Mouse (Mus musculus): Measurements from ENCODE around the gene Cnst. TPM values are rescaled to one million over a fixed set of nuclear protein-coding genes. Genes with fewer than 3 reads are reported as not detected.

Gene Cnst
- polyA plus RNA-seq, 1 experiment from 2014 or later, result 27.5 TPM

DNA sequence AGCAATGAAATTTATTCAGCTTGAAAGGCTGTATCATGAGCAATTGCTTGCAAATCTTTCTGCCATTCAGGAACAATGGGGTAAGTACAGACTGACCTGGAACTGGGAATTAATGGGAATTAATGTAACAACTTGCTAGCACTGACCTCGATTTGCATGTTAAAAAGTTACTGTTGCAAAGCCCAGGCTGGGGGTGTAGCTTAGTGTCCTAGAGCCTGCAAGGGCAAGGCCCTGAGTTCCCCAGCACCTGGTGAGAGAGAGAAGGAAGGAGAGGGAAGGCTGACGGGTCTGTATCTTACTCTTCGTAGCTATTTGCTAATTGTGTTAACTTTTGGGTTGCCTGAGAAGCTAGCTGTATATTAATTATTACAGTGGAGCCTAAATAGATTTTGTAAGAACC, 58.4 kb downstream of the Cnst start:
- WGBS, result 51% methylated on average over 3 of the region's 3 CpGs

DNA sequence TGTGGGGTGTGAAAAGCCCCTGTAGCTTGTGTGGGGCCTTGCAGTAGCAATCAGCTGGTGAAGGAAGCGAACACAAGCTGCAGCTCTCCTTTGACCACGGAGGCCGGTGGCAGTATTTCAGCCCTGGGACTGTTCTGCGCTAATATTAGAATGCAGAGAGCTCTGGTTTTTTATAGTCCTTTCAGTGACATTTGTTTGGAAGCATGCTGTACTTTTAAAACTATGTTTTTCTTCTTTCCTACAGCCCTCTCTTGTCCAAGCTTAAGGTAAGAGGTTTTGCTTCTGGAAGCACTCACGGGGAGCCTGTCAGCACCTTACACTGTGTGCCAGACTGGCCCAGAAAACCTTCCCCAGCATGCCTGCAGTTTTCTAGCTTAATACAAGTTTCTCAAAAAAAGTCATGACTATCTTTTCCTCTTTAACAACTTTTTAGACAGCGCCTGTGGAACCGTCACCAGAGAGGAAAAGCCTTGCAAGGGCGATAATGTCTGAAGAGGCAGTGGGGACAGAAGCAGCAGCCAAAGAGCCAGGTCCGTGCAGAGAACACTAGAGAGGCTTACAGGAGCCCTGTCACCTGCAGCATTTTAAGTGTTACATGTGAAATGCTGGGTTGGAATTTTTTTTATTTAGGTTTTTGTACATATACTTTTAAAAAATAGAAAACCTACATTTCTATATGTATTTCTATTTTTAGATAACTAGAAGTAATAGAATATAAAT, 60.0 kb downstream of the Cnst start:
- WGBS, result 87% methylated on average over 9 of the region's 9 CpGs

More for the DNA sequence above, 58.4 kb downstream of the Cnst start:
- no peak for ATAC-seq (ENCODE audit: low read depth)
- Histone ChIP-seq H3K36me3 (ENCODE audit: control insufficient read depth, insufficient read depth, low read length) (0 out of 2 replicates have a peak, but pooled peaks cover 2% of the 10 kb centered on the region), H3K4me2 (ENCODE audit: low read depth, low read length) (no peak overlapping the region), H3K9me3 (ENCODE audit: control insufficient read depth, low read length) (no peaks in the 10 kb centered on the region), H3K27me3 (ENCODE audit: control insufficient read depth, insufficient read depth, low read length) (no peaks in the 10 kb centered on the region), H3K9ac (replicated peaks; ENCODE audit: low read depth, low read length) (no peak overlapping the region), H3K4me1 (ENCODE audit: control insufficient read depth, insufficient read depth, low read length) (no peaks in the 10 kb centered on the region), H3K27ac (ENCODE audit: low read depth, low read length) (no peak overlapping the region), H3K4me3 (ENCODE audit: low read depth, low read length) (no peak overlapping the region)

GRCm38 (mm10) chr1:179608521-179608920, 62.4 kb downstream of the Cnst start:
- H3K4me1 ChIP-seq (ENCODE audit: control insufficient read depth, insufficient read depth, low read length), result no peaks in the 10 kb centered on the region
- no peak overlapping the region for H3K4me3 ChIP-seq (ENCODE audit: low read depth, low read length)
- 95% methylated on average over 8 of the region's 8 CpGs for WGBS
- H3K4me2 ChIP-seq (ENCODE audit: low read depth, low read length), result no peak overlapping the region
- 0 out of 2 replicates have a peak, but pooled peaks cover 5% of the 10 kb centered on the region for H3K36me3 ChIP-seq (ENCODE audit: control insufficient read depth, insufficient read depth, low read length)
- H3K9ac ChIP-seq (replicated peaks; ENCODE audit: low read depth, low read length), result no peak overlapping the region
- H3K9me3 ChIP-seq (ENCODE audit: control insufficient read depth, low read length), result no peaks in the 10 kb centered on the region
- ATAC-seq (ENCODE audit: low read depth), result no peak
- no peak overlapping the region for H3K27ac ChIP-seq (ENCODE audit: low read depth, low read length)
- H3K27me3 ChIP-seq (ENCODE audit: control insufficient read depth, insufficient read depth, low read length), result no peaks in the 10 kb centered on the region

More for the DNA sequence above, 60.0 kb downstream of the Cnst start:
- Histone ChIP-seq H3K27ac (ENCODE audit: low read depth, low read length) (no peak overlapping the region), H3K4me3 (ENCODE audit: low read depth, low read length) (no peak overlapping the region), H3K36me3 (ENCODE audit: control insufficient read depth, insufficient read depth, low read length) (0 out of 2 replicates have a peak, but pooled peaks cover 5% of the 10 kb centered on the region), H3K27me3 (ENCODE audit: control insufficient read depth, insufficient read depth, low read length) (no peaks in the 10 kb centered on the region), H3K4me1 (ENCODE audit: control insufficient read depth, insufficient read depth, low read length) (no peaks in the 10 kb centered on the region), H3K4me2 (ENCODE audit: low read depth, low read length) (no peak overlapping the region), H3K9me3 (ENCODE audit: control insufficient read depth, low read length) (no peaks in the 10 kb centered on the region), H3K9ac (replicated peaks; ENCODE audit: low read depth, low read length) (no peak overlapping the region)
- ATAC-seq (ENCODE audit: low read depth), result no peak

DNA sequence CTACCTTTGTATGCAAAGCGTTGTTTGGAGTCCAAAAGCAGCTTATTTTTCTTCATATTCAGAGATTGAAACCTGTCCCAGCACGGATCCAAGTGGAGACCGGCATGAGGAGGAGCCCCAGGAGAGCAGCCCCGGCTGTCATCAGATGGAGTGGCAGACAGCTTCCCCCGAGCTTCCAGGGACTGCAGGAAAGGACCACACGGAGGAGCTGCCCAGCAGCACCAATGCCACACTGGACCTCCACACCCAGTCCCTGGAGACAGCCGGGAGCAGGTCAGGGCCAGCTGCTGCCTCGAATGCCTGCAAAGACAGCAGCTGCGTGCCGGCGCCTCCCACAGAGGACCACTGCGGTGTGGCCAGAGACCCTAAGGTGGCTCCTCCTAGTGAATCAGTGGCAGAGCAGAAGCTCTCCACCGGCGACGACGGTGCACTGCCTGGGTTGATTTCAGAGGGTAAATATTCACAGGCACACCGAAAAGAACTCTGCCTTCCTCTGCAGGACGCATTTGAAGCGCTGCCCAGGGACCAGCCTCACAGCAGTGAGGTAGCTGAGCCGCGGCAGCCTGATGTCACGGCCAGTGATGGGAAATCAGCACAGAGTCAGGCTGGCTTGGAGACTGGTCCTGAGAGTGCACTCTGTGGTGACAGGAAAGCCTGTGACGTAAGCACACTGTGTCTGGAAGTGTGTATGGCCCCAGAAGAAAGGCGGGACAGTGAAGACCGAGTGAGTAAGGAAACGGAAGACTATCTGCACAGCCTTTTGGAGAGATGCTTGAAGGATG, 63.7 kb downstream of the Cnst start:
- Histone ChIP-seq H3K4me1 (ENCODE audit: control insufficient read depth, insufficient read depth, low read length) (no peaks in the 10 kb centered on the region), H3K9ac (replicated peaks; ENCODE audit: low read depth, low read length) (no peak overlapping the region; the same call in 1 of the 2 replicates), H3K4me3 (ENCODE audit: low read depth, low read length) (no peak overlapping the region), H3K36me3 (ENCODE audit: control insufficient read depth, insufficient read depth, low read length) (0 out of 2 replicates have a peak, but pooled peaks cover 3% of the 10 kb centered on the region), H3K27ac (ENCODE audit: low read depth, low read length) (0 out of 2 replicates have a peak overlapping the region, but pooled peaks have one; percentile 44), H3K4me2 (ENCODE audit: low read depth, low read length) (no peak overlapping the region), H3K9me3 (ENCODE audit: control insufficient read depth, low read length) (no peaks in the 10 kb centered on the region), H3K27me3 (ENCODE audit: control insufficient read depth, insufficient read depth, low read length) (no peaks in the 10 kb centered on the region)
- peak; percentile 48; the same call in 1 of the 2 replicates for ATAC-seq (ENCODE audit: low read depth)
- WGBS, result 43% methylated on average over 26 of the region's 26 CpGs

- no peak for ATAC-seq (ENCODE audit: low read depth)
- Histone ChIP-seq H3K4me1 (ENCODE audit: control insufficient read depth, insufficient read depth, low read length) (no peaks in the 10 kb centered on the region), H3K9me3 (ENCODE audit: control insufficient read depth, low read length) (no peaks in the 10 kb centered on the region), H3K27ac (ENCODE audit: low read depth, low read length) (no peak overlapping the region), H3K27me3 (ENCODE audit: control insufficient read depth, insufficient read depth, low read length) (no peaks in the 10 kb centered on the region), H3K36me3 (ENCODE audit: control insufficient read depth, insufficient read depth, low read length) (0 out of 2 replicates have a peak, but pooled peaks cover 3% of the 10 kb centered on the region), H3K4me2 (ENCODE audit: low read depth, low read length) (no peak overlapping the region), H3K9ac (replicated peaks; ENCODE audit: low read depth, low read length) (no peak overlapping the region), H3K4me3 (ENCODE audit: low read depth, low read length) (no peak overlapping the region)
- WGBS, result 51% methylated on average over 5 of the region's 5 CpGs
Measured at GRCm38 (mm10) chr1:179611182-179611581, 65.0 kb downstream of the Cnst start.

GRCm38 (mm10) chr1:179612418-179612817, 66.2 kb downstream of the Cnst start:
- Histone ChIP-seq H3K27me3 (ENCODE audit: control insufficient read depth, insufficient read depth, low read length) (no peaks in the 10 kb centered on the region), H3K9me3 (ENCODE audit: control insufficient read depth, low read length) (no peaks in the 10 kb centered on the region), H3K27ac (ENCODE audit: low read depth, low read length) (no peak overlapping the region), H3K4me2 (ENCODE audit: low read depth, low read length) (no peak overlapping the region), H3K4me3 (ENCODE audit: low read depth, low read length) (no peak overlapping the region), H3K9ac (replicated peaks; ENCODE audit: low read depth, low read length) (no peak overlapping the region), H3K4me1 (ENCODE audit: control insufficient read depth, insufficient read depth, low read length) (no peaks in the 10 kb centered on the region), H3K36me3 (ENCODE audit: control insufficient read depth, insufficient read depth, low read length) (0 out of 2 replicates have a peak, but pooled peaks cover 3% of the 10 kb centered on the region)
- WGBS, result 61% methylated on average over 6 of the region's 6 CpGs
- ATAC-seq (ENCODE audit: low read depth), result no peak

DNA sequence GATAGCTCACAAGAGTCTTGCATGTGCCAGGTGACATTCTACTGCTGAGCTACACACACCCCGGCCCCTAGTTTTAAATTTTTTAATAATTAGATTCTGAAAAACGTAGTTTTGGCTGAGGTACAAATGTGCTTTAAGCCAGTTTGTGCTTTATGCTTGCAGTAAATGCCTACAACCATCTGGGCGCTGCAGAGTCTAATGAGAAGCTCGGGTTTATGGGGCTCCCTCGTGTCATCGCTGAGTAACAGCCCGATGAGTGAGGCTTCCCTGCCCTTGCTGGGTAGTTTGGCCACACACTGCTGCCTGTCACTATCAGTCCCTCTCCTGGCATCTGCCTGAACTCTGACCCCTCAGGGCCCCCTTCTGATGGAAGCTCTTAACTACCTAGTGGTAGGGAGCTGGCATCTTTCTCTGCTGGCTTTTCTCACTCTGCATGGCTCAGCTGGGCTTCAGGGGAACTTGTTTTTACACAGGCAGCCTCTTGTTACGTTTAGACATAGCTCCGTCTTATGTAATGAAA, 66.9 kb downstream of the Cnst start:
- Histone ChIP-seq H3K27ac (ENCODE audit: low read depth, low read length) (no peak overlapping the region), H3K27me3 (ENCODE audit: control insufficient read depth, insufficient read depth, low read length) (no peaks in the 10 kb centered on the region), H3K4me3 (ENCODE audit: low read depth, low read length) (no peak overlapping the region), H3K9ac (replicated peaks; ENCODE audit: low read depth, low read length) (no peak overlapping the region), H3K4me2 (ENCODE audit: low read depth, low read length) (no peak overlapping the region), H3K9me3 (ENCODE audit: control insufficient read depth, low read length) (no peaks in the 10 kb centered on the region), H3K4me1 (ENCODE audit: control insufficient read depth, insufficient read depth, low read length) (peaks cover 3% of the 10 kb centered on the region; the same call in 1 of the 2 replicates), H3K36me3 (ENCODE audit: control insufficient read depth, insufficient read depth, low read length) (0 out of 2 replicates have a peak, but pooled peaks cover 3% of the 10 kb centered on the region)
- WGBS, result 39% methylated on average over 9 of the region's 9 CpGs
- ATAC-seq (ENCODE audit: low read depth), result peak; percentile 38; the same call in 1 of the 2 replicates

DNA sequence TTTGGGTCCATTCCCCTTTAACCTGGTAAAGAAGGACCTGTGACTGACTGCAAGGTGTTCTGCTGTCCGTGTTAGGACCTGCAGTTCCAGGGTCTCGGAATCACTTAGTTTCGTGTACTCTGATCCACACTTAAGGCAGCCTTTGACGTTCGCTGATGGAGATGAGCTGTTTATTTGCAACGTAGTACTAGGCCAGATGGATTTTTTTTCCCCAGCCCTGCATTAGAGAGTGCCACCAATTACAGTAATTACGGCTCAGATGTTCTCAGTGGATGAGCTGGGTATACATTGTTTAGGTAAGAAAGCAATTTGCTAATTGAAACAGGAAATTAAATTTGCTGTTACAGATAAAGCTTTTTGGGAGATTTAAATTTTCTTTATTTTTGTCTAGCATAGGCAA, 71.3 kb downstream of the Cnst start:
- no peaks in the 10 kb centered on the region for H3K27me3 ChIP-seq (ENCODE audit: control insufficient read depth, insufficient read depth, low read length)
- no peak overlapping the region for H3K4me2 ChIP-seq (ENCODE audit: low read depth, low read length)
- peak overlapping the region; percentile 52; the same call in 1 of the 2 replicates for H3K27ac ChIP-seq (ENCODE audit: low read depth, low read length)
- ATAC-seq (ENCODE audit: low read depth), result no peak
- H3K4me1 ChIP-seq (ENCODE audit: control insufficient read depth, insufficient read depth, low read length), result peaks cover 3% of the 10 kb centered on the region; the same call in 1 of the 2 replicates
- H3K9me3 ChIP-seq (ENCODE audit: control insufficient read depth, low read length), result no peaks in the 10 kb centered on the region
- no peak overlapping the region for H3K4me3 ChIP-seq (ENCODE audit: low read depth, low read length)
- H3K9ac ChIP-seq (replicated peaks; ENCODE audit: low read depth, low read length), result no peak overlapping the region
- H3K36me3 ChIP-seq (ENCODE audit: control insufficient read depth, insufficient read depth, low read length), result no peaks in the 10 kb centered on the region
- 63% methylated on average over 7 of the region's 7 CpGs for WGBS

Data from neural tube, embryonic 14.5 days (tissue).